Mouse (Mus musculus) spleen, adult 2 months (tissue): Measurements from ENCODE around the gene Trim47.

Source experiments
- CTCF ChIP-seq: fragments of 200-500 bp; IDR thresholded peaks from 2 replicates; pipeline ENCODE4 v1.5.1; 2011; ENCODE audit warnings: mild to moderate bottlenecking, inconsistent platforms; ENCODE audit not compliant: insufficient read depth, insufficient read length, insufficient replicate concordance; ENCODE audit errors: extremely low read depth
- POLR2A ChIP-seq: fragments of 200-500 bp; IDR thresholded peaks from 2 replicates; pipeline ENCODE4 v1.6.1; 2011; ENCODE audit warnings: low read depth, low read length, inconsistent platforms

- no peak for TF ChIP-seq CTCF
- no peak for TF ChIP-seq POLR2A
Measured at GRCm38 (mm10) chr11:116161312-116161711, 34.3 kb upstream of the Trim47 start.
